Mouse (Mus musculus) brain, embryonic 14.5 days (tissue): ENCODE measurements at regions not wholly inside any gene's neighbourhood (a gene's known extent, or its start where the extent isn't known, plus 50 kb on each side); places are given as distances from the start of the nearest gene placed in this dataset.

Experiments used
- CTCF ChIP-seq: fragments of 200-500 bp; IDR thresholded peaks from 2 replicates; pipeline ENCODE4 v1.5.1; 2012; ENCODE audit warnings: inconsistent platforms, mild to moderate bottlenecking, moderate library complexity, borderline replicate concordance; ENCODE audit not compliant: insufficient read depth, insufficient read length; ENCODE audit errors: extremely low read depth
- POLR2A ChIP-seq: fragments of 200-500 bp; IDR thresholded peaks from 2 replicates; pipeline ENCODE4 v1.6.1; 2012; ENCODE audit warnings: mild to moderate bottlenecking, inconsistent platforms, borderline replicate concordance; ENCODE audit not compliant: poor library complexity, insufficient read depth, insufficient read length, severe bottlenecking; ENCODE audit errors: extremely low read depth

DNA sequence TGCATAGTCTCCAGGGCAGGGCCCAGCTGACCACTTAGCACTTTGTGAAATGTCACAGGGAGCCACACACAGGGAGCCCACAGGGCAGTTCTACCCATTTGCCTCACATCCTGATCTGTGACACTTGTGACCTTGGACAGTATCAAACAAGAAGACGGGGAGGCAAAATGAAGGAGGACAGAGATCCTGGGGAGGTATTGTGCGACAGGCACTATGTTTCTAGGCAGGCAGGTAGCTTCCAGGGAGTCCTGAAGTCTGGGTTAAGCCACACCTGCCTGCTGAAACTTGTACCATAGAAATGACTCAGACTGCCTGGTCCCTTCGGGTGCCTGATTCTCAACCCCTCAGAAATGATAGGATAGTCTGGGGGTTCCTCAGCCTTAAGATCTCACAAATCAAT is 127.8 kb downstream of the Tcp10c start:
- TF ChIP-seq CTCF: no peak
- TF ChIP-seq POLR2A: no peak
